Mouse (Mus musculus) heart, embryonic 16.5 days (tissue): ENCODE measurements around the gene Chrna4. TPM values are rescaled to one million over a fixed set of nuclear protein-coding genes. Genes with fewer than 3 reads are reported as not detected.

ENCODE experiments used
- ATAC-seq: fragments of 200-750 bp; cut with Nextera tagmentation; replicated peaks from 2 replicates; pipeline ENCODE4 v1.8.0; 2017; ENCODE audit warnings: moderate number of reproducible peaks; ENCODE audit not compliant: insufficient read depth, low FRiP score; ENCODE audit errors: extremely low read depth
- H3K27ac ChIP-seq: fragments of 300-500 bp; sonication (generic); 2 replicates; pipeline ENCODE4 v1.5.1; 2014; ENCODE audit warnings: mild to moderate bottlenecking, low read length, control low read depth, moderate library complexity
- H3K27me3 ChIP-seq: fragments of 300-500 bp; sonication (generic); 2 replicates; pipeline ENCODE4 v1.6.1; 2014; ENCODE audit warnings: low read length, mixed read lengths; ENCODE audit not compliant: control insufficient read depth, insufficient read depth
- H3K36me3 ChIP-seq: fragments of 300-500 bp; sonication (generic); 2 replicates; pipeline ENCODE4 v1.6.1; 2014; ENCODE audit not compliant: control insufficient read depth, insufficient read depth
- H3K4me1 ChIP-seq: fragments of 300-500 bp; sonication (generic); 2 replicates; pipeline ENCODE4 v1.6.1; 2014; ENCODE audit warnings: low read length, mixed read lengths; ENCODE audit not compliant: control insufficient read depth, insufficient read depth
- H3K4me2 ChIP-seq: fragments of 300-500 bp; sonication (generic); 2 replicates; pipeline ENCODE4 v1.6.1; 2014; ENCODE audit warnings: low read depth, mild to moderate bottlenecking, control low read depth, low read length
- H3K4me3 ChIP-seq: fragments of 300-500 bp; sonication (generic); 2 replicates; pipeline ENCODE4 v1.5.1; 2014; ENCODE audit warnings: mild to moderate bottlenecking, control low read depth, low read length
- H3K9ac ChIP-seq: fragments of 300-500 bp; sonication (generic); 2 replicates; pipeline ENCODE4 v1.6.1; 2014; ENCODE audit warnings: low read length, control low read depth
- H3K9me3 ChIP-seq: fragments of 300-500 bp; sonication (generic); replicated peaks from 2 replicates; pipeline ENCODE4 v1.6.1; 2016; ENCODE audit warnings: low read length; ENCODE audit not compliant: control insufficient read depth
- WGBS: fragments of 180-500 bp; shearing (Covaris S2); extraction: QIAGEN DNeasy Blood & Tissue Kit; methylation state at CpG from one replicate; pipeline ENCODE4 v1.1.7; 2014; 5-methylcytosine and 5-hydroxymethylcytosine counted together
- polyA plus RNA-seq: library from polyadenylated mRNA; unstranded; fragments of >200 nt; fragmentation: Nextera tagmentation; extraction: Ambion mirVana; gene quantifications from 2 replicates; pipeline ENCODE4 v1.2.1, GENCODE M21; 2015

The Chrna4 gene
- polyA plus RNA-seq, 1 experiment from 2014 or later: 0.37 TPM

DNA sequence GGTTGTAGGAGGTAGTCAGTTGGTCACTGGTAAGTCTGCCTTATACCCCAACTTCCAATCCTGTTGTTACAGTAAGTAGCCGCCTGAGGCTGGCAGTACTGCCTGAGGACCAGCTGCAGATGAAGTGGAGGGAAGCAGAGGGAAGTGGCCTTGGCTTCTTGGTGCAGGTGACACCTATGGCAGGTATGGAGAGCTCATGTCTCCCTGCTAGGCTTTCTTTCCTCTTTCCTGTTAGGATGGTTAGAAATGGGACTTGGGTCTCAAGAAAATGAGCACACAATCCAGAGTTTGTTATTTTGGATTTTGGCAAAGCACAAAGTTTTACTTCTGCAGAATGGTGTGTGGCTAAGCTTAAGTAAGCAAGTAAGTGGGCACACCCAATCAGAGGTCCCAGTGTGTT is 54.4 kb downstream of the Chrna4 start:
- no peaks in the 10 kb centered on the region for H3K9me3 ChIP-seq
- no peak overlapping the region for H3K9ac ChIP-seq
- 64% methylated on average over 1 of the region's 1 CpGs for WGBS
- peaks cover 8% of the 10 kb centered on the region for H3K4me1 ChIP-seq
- no peak overlapping the region for H3K4me2 ChIP-seq
- no peaks in the 10 kb centered on the region for H3K36me3 ChIP-seq
- no peaks in the 10 kb centered on the region for H3K27me3 ChIP-seq
- ATAC-seq: no peak
- no peak overlapping the region for H3K4me3 ChIP-seq
- H3K27ac ChIP-seq: no peak overlapping the region

GRCm38 (mm10) chr2:180988347-180988913 is 54.9 kb downstream of the Chrna4 start:
- Histone ChIP-seq H3K4me3 (no peak overlapping the region), H3K27me3 (no peaks in the 10 kb centered on the region), H3K4me2 (no peak overlapping the region), H3K9me3 (no peaks in the 10 kb centered on the region), H3K9ac (no peak overlapping the region), H3K36me3 (no peaks in the 10 kb centered on the region), H3K4me1 (peaks cover 8% of the 10 kb centered on the region), H3K27ac (no peak overlapping the region)
- no peak; the same call in 1 of the 2 replicates for ATAC-seq
- whole genome bisulfite sequencing: 48% methylated on average over 3 of the region's 3 CpGs

- Histone ChIP-seq H3K4me3 (no peak overlapping the region), H3K4me2 (no peak overlapping the region)
- no peak; the same call in 1 of the 2 replicates for ATAC-seq
Measured at GRCm38 (mm10) chr2:180987432-180988030, 55.8 kb downstream of the Chrna4 start.

GRCm38 (mm10) chr2:180987001-180987400 is 56.3 kb downstream of the Chrna4 start:
- no peak overlapping the region for H3K9ac ChIP-seq
- H3K36me3 ChIP-seq: 0 out of 2 replicates have a peak, but pooled peaks cover 3% of the 10 kb centered on the region
- H3K4me3 ChIP-seq: no peak overlapping the region
- H3K9me3 ChIP-seq: no peaks in the 10 kb centered on the region
- 45% methylated on average over 1 of the region's 1 CpGs for WGBS
- no peaks in the 10 kb centered on the region for H3K27me3 ChIP-seq
- H3K4me2 ChIP-seq: no peak overlapping the region
- H3K27ac ChIP-seq: no peak overlapping the region
- H3K4me1 ChIP-seq: peaks cover 8% of the 10 kb centered on the region
- no peak for ATAC-seq

More at GRCm38 (mm10) chr2:180987432-180988030, 55.8 kb downstream of the Chrna4 start:
- no peak overlapping the region for H3K27ac ChIP-seq
- no peaks in the 10 kb centered on the region for H3K9me3 ChIP-seq
- 32% methylated on average over 5 of the region's 5 CpGs for WGBS
- no peaks in the 10 kb centered on the region for H3K27me3 ChIP-seq
- H3K36me3 ChIP-seq: 0 out of 2 replicates have a peak, but pooled peaks cover under 1% of the 10 kb centered on the region
- H3K9ac ChIP-seq: no peak overlapping the region
- H3K4me1 ChIP-seq: peaks cover 8% of the 10 kb centered on the region

DNA sequence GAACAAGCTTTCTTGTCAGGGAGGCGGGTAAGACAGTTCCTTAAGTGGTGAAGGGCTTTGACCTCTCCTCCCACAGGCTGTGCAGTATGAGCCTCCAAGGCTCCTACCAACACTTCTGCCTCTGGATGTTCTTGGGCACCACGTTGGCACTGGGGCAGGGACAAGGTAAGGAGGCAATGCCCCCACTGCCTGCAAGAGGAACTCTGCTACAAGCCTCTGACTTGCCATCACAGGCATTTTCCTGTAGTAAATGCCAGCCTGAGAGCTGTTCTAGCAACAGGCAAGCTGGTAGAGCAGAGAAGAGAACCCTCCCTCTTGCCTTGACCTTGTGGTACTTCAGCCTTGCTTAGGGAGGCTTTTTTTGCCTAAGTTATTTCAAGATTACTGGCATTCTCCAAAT is 56.9 kb downstream of the Chrna4 start, which contains the start of gene Col20a1:
Gene Col20a1, plus strand, starts transcription at position 87 of the 400 bp plus-strand sequence.
- Histone ChIP-seq H3K4me3 (no peak within 1 kb of the TSS), H3K27ac (no peak within 1 kb of the TSS), H3K36me3 (peaks cover 7% of the 10 kb centered on the region; the same call in 1 of the 2 replicates), H3K4me1 (peaks cover 8% of the 10 kb centered on the region), H3K9me3 (no peaks in the 10 kb centered on the region), H3K4me2 (no peak within 1 kb of the TSS), H3K27me3 (no peaks in the 10 kb centered on the region), H3K9ac (no peak within 1 kb of the TSS)
- 48% methylated on average over 2 of the region's 2 CpGs for WGBS
- ATAC-seq: no peak

DNA sequence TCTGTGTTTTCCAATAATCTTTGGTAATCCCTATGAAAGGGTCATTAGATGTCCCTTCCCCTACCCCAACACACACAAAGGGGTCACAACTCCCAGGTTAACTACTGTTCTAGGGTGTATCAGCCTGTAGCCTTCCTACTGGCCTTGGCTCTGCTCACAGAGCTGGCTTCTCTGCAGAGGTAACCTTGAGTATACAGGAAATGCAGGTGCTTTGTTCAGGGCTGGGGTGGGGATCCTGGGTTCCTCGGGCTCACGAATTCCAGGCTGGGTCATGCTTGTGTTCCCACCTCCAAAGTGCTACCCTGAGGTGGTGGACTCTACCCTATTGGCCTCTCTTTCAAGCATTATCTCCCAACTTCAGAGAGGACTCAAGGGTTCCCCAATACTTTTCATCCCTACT is 57.7 kb downstream of the Chrna4 start:
- Histone ChIP-seq H3K27me3 (no peaks in the 10 kb centered on the region), H3K4me2 (no peak overlapping the region), H3K4me3 (no peak overlapping the region), H3K36me3 (peaks cover 15% of the 10 kb centered on the region), H3K4me1 (peaks cover 8% of the 10 kb centered on the region), H3K9ac (no peak overlapping the region), H3K27ac (no peak overlapping the region), H3K9me3 (no peaks in the 10 kb centered on the region)
- 58% methylated on average over 2 of the region's 2 CpGs for WGBS
- ATAC-seq: no peak

DNA sequence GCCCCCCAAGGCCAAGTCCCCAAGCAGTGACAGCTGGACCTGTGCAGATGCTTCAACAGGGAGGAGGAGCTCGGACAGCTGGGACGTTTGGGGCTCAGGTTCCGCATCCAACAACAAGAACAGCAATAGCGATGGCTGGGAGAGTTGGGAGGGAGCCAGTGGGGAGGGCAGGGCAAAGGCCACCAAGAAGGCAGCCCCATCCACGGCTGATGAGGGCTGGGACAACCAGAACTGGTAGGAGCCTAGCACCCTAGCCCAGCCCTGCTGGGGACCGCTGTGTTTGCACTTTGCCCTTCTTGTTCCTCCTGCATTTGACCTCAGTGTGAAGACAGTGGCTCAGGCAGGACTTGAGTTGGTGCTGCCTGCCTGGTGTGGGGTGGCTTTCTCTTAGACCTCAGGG is 62.2 kb downstream of the Chrna4 start:
- H3K4me2 ChIP-seq: no peak overlapping the region
- no peak overlapping the region for H3K27ac ChIP-seq
- no peaks in the 10 kb centered on the region for H3K27me3 ChIP-seq
- H3K36me3 ChIP-seq: peaks cover 50% of the 10 kb centered on the region
- no peak overlapping the region for H3K9ac ChIP-seq
- no peaks in the 10 kb centered on the region for H3K9me3 ChIP-seq
- no peak overlapping the region for H3K4me3 ChIP-seq
- H3K4me1 ChIP-seq: no peaks in the 10 kb centered on the region
- no peak for ATAC-seq
- 81% methylated on average over 6 of the region's 6 CpGs for WGBS

Other genes starting within 250 kb of the Chrna4 start
- 17.5 and 33.9 TPM in 2 replicates for gene Ythdf1, start 122.6 kb downstream of the Chrna4 start, polyA plus RNA-seq
- gene Birc7, start 114.5 kb downstream of the Chrna4 start, polyA plus RNA-seq: 0.09 and 0.27 TPM in 2 replicates
- 41.0 TPM in 2 replicates for gene Nkain4, start 88.8 kb downstream of the Chrna4 start, polyA plus RNA-seq
- gene Arfgap1, start 76.3 kb downstream of the Chrna4 start, polyA plus RNA-seq: 76.1 and 86.1 TPM in 2 replicates
- gene Col20a1, start 57.0 kb downstream of the Chrna4 start, polyA plus RNA-seq: 0.07 and 0.30 TPM in 2 replicates
- gene Kcnq2, start 91.8 kb upstream of the Chrna4 start, polyA plus RNA-seq: 0.07 and 0.11 TPM in 2 replicates
- gene Eef1a2, start 113.5 kb upstream of the Chrna4 start, polyA plus RNA-seq: 7.1 and 12.4 TPM in 2 replicates
- gene Ppdpf, start 143.7 kb upstream of the Chrna4 start, polyA plus RNA-seq: 135 and 154 TPM in 2 replicates
- gene Ptk6, start 159.2 kb upstream of the Chrna4 start, polyA plus RNA-seq: 0.07 TPM in 1 of 2 replicates, not detected in the other
- 0.05 and 0.27 TPM in 2 replicates for gene Srms, start 169.6 kb upstream of the Chrna4 start, polyA plus RNA-seq
- 0.12 and 0.20 TPM in 2 replicates for gene Fndc11, start 176.5 kb upstream of the Chrna4 start, polyA plus RNA-seq
- 1.2 and 1.5 TPM in 2 replicates for gene Helz2, start 198.5 kb upstream of the Chrna4 start, polyA plus RNA-seq
- gene Gmeb2, start 244.5 kb upstream of the Chrna4 start, polyA plus RNA-seq: 8.8 and 9.3 TPM in 2 replicates